Mouse (Mus musculus): ENCODE results near the gene Znhit1. TPM values are rescaled to one million over a fixed set of nuclear protein-coding genes. Genes with fewer than 3 reads are reported as not detected.
A peak's percentile ranks its signal among the peaks of the same experiment; 100 is the strongest.
"Not testable (repeated sequence)": the region's sequence is repeated elsewhere in the genome, so short reads cannot be mapped to it uniquely, and the experiment has no call there.

Znhit1 gene
- polyA plus RNA-seq, 1 experiment, result 32.4 TPM

DNA sequence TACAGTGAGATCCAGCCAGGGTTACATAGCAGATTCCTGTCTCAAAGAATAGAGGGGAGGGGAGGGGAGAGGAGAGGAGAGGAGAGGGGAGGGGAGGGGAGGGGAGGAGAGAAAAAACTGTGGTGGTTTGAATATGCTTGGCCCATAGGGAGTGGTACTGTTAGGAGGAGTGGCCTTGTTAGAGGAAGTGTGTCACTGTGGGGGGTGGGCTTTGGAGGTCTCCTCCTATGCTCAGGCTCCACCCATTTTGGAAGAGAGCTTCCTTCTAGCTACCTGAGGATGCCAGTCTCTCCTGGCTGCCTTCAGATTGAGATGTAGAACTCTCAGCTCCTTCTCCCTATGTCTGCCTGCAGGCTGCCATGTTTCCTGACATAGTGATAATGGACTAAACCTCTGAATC is 39.9 kb downstream of the Znhit1 start:
- H3K36me3 ChIP-seq (ENCODE audit: control insufficient read depth, insufficient read depth, low read length), result no peaks in the 10 kb centered on the region
- DNase-seq (ENCODE audit: low read depth in 1 of 2, low spot score in 2 of 2), result no peak
- no peaks in the 10 kb centered on the region for H3K4me1 ChIP-seq (ENCODE audit: control insufficient read depth, insufficient read depth, insufficient read length)
- H3K27me3 ChIP-seq (ENCODE audit: control insufficient read depth, insufficient read depth, low read length), result no peaks in the 10 kb centered on the region
- TF ChIP-seq POLR2A (IDR thresholded peaks at IDR 0.05; ENCODE audit: low read depth, low read length), result no peak
- no peak for TF ChIP-seq CTCF (IDR thresholded peaks at IDR 0.05; ENCODE audit: extremely low read depth, insufficient read depth, insufficient read length, insufficient replicate concordance)
- H3K4me3 ChIP-seq (ENCODE audit: extremely low read depth, insufficient read depth, insufficient read length), result no peak overlapping the region
- H3K27ac ChIP-seq (ENCODE audit: insufficient read depth, low read length), result no peak overlapping the region

DNA sequence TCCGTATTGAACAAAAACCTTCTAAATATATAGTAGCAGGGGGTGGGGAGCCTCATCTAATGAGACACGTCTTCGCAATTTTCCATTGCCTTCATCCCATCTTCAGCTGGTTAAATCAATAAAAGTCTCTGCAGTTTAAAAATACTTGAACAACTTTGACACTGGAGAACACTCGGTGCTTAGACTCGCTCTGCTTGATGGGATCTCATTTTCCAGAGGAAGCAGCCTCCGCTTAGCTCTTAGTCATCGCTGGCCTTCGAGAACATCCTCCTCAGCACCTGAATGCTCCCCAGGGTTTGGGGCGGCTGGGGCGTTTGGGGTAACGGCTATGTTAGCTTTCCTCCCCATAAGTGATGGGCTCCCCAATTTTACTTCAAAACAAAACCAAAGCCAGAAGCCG is 42.7 kb downstream of the Znhit1 start:
- no peak for DNase-seq (ENCODE audit: low read depth in 1 of 2, low spot score in 2 of 2)
- WGBS, result 76% methylated on average over 12 of the region's 12 CpGs
- TF ChIP-seq CTCF (IDR thresholded peaks at IDR 0.05; ENCODE audit: extremely low read depth, insufficient read depth, insufficient read length, insufficient replicate concordance) (no peak), POLR2A (IDR thresholded peaks at IDR 0.05; ENCODE audit: low read depth, low read length) (no peak)
- no peaks in the 10 kb centered on the region for H3K4me1 ChIP-seq (ENCODE audit: control insufficient read depth, insufficient read depth, insufficient read length)
- H3K27ac ChIP-seq (ENCODE audit: insufficient read depth, low read length), result no peak overlapping the region
- H3K4me3 ChIP-seq (ENCODE audit: extremely low read depth, insufficient read depth, insufficient read length), result no peak overlapping the region
- no peaks in the 10 kb centered on the region for H3K27me3 ChIP-seq (ENCODE audit: control insufficient read depth, insufficient read depth, low read length)
- H3K36me3 ChIP-seq (ENCODE audit: control insufficient read depth, insufficient read depth, low read length), result no peaks in the 10 kb centered on the region

DNA sequence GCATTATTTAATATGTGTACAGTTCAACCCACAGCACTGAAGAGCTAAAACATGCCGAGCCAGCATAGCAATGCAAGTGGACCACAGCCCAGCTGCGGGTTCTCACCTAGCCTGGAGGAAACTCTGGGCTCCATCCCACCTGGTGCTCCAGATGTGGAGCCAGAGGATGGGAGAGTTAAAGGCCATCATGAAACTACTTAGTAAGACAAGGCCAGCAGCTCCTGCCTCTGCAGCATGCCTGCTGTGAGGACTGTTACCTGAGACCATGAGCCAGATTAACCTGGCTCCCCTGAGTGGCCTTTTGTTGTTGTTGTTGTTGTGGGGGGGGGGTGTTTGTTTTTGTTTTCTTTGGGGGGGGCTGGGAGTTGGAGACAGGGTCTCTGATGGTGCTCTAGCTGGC is 44.4 kb downstream of the Znhit1 start:
- no peak overlapping the region for H3K4me3 ChIP-seq (ENCODE audit: extremely low read depth, insufficient read depth, insufficient read length)
- H3K27me3 ChIP-seq (ENCODE audit: control insufficient read depth, insufficient read depth, low read length), result no peaks in the 10 kb centered on the region
- no peaks in the 10 kb centered on the region for H3K36me3 ChIP-seq (ENCODE audit: control insufficient read depth, insufficient read depth, low read length)
- no peak for DNase-seq (ENCODE audit: low read depth in 1 of 2, low spot score in 2 of 2)
- no peak overlapping the region for H3K27ac ChIP-seq (ENCODE audit: insufficient read depth, low read length)
- H3K4me1 ChIP-seq (ENCODE audit: control insufficient read depth, insufficient read depth, insufficient read length), result no peaks in the 10 kb centered on the region
- no peak for TF ChIP-seq CTCF (IDR thresholded peaks at IDR 0.05; ENCODE audit: extremely low read depth, insufficient read depth, insufficient read length, insufficient replicate concordance)
- TF ChIP-seq POLR2A (IDR thresholded peaks at IDR 0.05; ENCODE audit: low read depth, low read length), result no peak
- 90% methylated on average over 2 of the region's 2 CpGs for WGBS

DNA sequence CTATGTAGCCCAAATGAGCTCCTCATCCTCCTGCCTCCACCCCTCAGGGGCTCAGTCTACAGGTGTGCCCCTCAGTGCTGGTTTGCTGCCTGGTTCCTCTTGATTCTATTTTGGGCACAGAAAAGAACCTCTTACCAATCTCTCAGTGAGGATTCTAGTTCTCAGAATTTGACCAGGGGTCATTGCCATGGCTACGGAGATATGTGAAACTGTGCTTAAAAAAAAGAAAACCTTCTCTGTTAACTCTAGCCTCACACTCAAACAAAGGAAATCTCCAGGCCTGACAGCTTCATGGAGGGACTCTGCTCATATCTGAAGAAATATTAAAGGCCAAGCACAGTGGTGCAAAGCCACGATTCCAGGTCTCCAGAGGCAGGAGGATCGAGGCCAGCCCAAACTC is 45.0 kb downstream of the Znhit1 start:
- Histone ChIP-seq H3K4me1 (ENCODE audit: control insufficient read depth, insufficient read depth, insufficient read length) (no peaks in the 10 kb centered on the region), H3K27ac (ENCODE audit: insufficient read depth, low read length) (no peak overlapping the region), H3K4me3 (ENCODE audit: extremely low read depth, insufficient read depth, insufficient read length) (no peak overlapping the region), H3K36me3 (ENCODE audit: control insufficient read depth, insufficient read depth, low read length) (no peaks in the 10 kb centered on the region), H3K27me3 (ENCODE audit: control insufficient read depth, insufficient read depth, low read length) (no peaks in the 10 kb centered on the region)
- DNase-seq (ENCODE audit: low read depth in 1 of 2, low spot score in 2 of 2), result no peak
- TF ChIP-seq POLR2A (IDR thresholded peaks at IDR 0.05; ENCODE audit: low read depth, low read length) (no peak), CTCF (IDR thresholded peaks at IDR 0.05; ENCODE audit: extremely low read depth, insufficient read depth, insufficient read length, insufficient replicate concordance) (no peak)
- 78% methylated on average over 3 of the region's 3 CpGs for WGBS

DNA sequence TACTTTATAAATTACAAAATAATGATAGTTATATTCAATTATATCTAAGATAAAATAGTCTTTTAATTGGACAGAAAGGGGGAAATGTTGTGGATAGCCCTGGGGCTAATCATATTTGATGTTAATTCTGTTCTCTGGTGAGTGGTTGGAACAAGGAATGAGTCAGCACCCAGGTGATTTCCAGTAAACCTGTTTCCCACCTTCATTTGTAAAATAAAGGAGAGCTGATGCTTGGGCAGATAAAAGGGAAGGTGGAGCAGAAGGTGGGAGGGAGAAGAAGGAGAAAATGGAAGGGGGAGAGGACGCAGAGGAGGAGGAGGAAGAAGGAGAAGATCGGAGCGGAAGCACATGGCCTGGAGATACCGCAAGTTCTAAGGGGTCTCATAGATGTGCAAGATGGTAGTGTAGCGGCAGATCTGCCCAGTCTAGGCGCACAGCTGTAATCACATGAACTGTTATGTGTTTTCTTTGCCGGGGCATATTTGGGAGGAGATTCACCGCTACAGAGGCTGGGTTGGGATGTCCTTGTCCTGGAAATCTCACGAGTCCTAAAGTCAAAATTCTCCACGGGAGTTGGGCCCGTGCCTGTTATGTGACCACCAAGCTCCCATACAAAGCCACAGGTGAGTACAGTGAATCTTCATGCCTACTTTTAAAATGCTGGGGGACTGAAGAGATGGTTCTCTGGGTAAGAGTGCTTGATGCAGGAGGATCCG is 46.8 kb downstream of the Znhit1 start:
- Histone ChIP-seq H3K27me3 (ENCODE audit: control insufficient read depth, insufficient read depth, low read length) (no peaks in the 10 kb centered on the region), H3K27ac (ENCODE audit: insufficient read depth, low read length) (no peak overlapping the region), H3K4me3 (ENCODE audit: extremely low read depth, insufficient read depth, insufficient read length) (no peak overlapping the region), H3K36me3 (ENCODE audit: control insufficient read depth, insufficient read depth, low read length) (no peaks in the 10 kb centered on the region), H3K4me1 (ENCODE audit: control insufficient read depth, insufficient read depth, insufficient read length) (no peaks in the 10 kb centered on the region)
- no peak for DNase-seq (ENCODE audit: low read depth in 1 of 2, low spot score in 2 of 2)
- TF ChIP-seq CTCF (IDR thresholded peaks at IDR 0.05; ENCODE audit: extremely low read depth, insufficient read depth, insufficient read length, insufficient replicate concordance), result no peak
- no peak for TF ChIP-seq POLR2A (IDR thresholded peaks at IDR 0.05; ENCODE audit: low read depth, low read length)
- WGBS, result 87% methylated on average over 12 of the region's 12 CpGs

DNA sequence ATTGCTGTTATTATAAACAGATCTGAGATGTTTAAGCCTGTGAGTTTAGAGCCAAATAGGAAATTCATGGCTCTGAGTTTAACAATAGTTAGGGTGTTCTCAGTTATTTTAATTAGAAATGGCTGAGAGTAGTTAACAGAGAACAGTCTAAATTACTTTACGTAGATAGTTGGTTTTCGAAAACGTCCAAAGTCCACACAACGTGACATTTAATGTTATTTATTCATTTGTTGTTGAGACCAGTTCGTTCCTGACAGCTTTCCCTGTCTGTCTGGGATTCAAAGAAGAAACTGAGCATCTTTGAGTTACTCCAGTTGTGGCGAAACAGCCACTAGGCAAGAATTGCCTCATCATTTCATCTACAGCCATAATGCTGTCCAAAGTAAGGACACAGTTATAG is 47.8 kb downstream of the Znhit1 start:
- not testable (repeated sequence) for H3K36me3 ChIP-seq (ENCODE audit: control insufficient read depth, insufficient read depth, low read length); H3K27ac ChIP-seq (ENCODE audit: insufficient read depth, low read length); DNase-seq (ENCODE audit: low read depth in 1 of 2, low spot score in 2 of 2); H3K4me1 ChIP-seq (ENCODE audit: control insufficient read depth, insufficient read depth, insufficient read length); H3K27me3 ChIP-seq (ENCODE audit: control insufficient read depth, insufficient read depth, low read length); H3K4me3 ChIP-seq (ENCODE audit: extremely low read depth, insufficient read depth, insufficient read length)
- WGBS, result 86% methylated on average over 6 of the region's 6 CpGs

DNA sequence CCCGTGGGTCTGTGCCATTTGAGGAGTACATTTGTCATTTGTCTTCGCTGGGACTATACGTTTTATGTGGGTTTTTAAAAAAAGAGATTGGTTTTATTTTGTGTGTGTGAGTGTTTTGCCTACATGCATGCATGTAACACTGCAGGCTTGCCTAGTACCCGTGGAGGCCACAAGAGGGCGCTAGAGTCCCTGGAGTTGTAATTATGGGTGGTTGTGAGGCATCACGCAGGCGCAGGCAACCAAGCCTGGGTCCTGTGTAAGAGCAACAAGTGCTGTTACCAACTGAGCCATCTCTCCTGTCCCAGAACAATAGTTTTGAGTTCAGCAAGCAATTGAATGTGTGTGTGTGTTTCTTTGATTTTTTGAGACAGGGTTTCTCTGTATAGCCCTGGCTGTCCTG is 48.5 kb downstream of the Znhit1 start:
- H3K4me1 ChIP-seq (ENCODE audit: control insufficient read depth, insufficient read depth, insufficient read length), result no peaks in the 10 kb centered on the region
- peak in 1 of 2 experiments; percentile 19 for DNase-seq (ENCODE audit: low read depth in 1 of 2, low spot score in 2 of 2)
- TF ChIP-seq POLR2A (IDR thresholded peaks at IDR 0.05; ENCODE audit: low read depth, low read length) (no peak), CTCF (IDR thresholded peaks at IDR 0.05; ENCODE audit: extremely low read depth, insufficient read depth, insufficient read length, insufficient replicate concordance) (peak; percentile 18; the same call in 1 of the 2 replicates)
- no peaks in the 10 kb centered on the region for H3K36me3 ChIP-seq (ENCODE audit: control insufficient read depth, insufficient read depth, low read length)
- H3K27me3 ChIP-seq (ENCODE audit: control insufficient read depth, insufficient read depth, low read length), result no peaks in the 10 kb centered on the region
- H3K27ac ChIP-seq (ENCODE audit: insufficient read depth, low read length), result no peak overlapping the region
- WGBS, result 76% methylated on average over 7 of the region's 7 CpGs
- no peak overlapping the region for H3K4me3 ChIP-seq (ENCODE audit: extremely low read depth, insufficient read depth, insufficient read length)
